Mouse (Mus musculus): ENCODE data around the gene Dlg5. TPM values are rescaled to one million over a fixed set of nuclear protein-coding genes. Genes with fewer than 3 reads are reported as not detected.
A peak's percentile ranks its signal among the peaks of the same experiment; 100 is the strongest.

Dlg5 gene
- polyA plus RNA-seq, 1 experiment from 2014 or later, result 21.9 TPM

- Histone ChIP-seq H3K36me3 (no peaks in the 10 kb centered on the region), H3K9me3 (no peaks in the 10 kb centered on the region), H3K27ac (no peak overlapping the region), H3K9ac (no peak overlapping the region), H3K4me3 (no peak overlapping the region), H3K27me3 (replicated peaks) (no peaks in the 10 kb centered on the region), H3K4me2 (replicated peaks) (no peak overlapping the region; the same call in 1 of the 2 replicates), H3K4me1 (peaks cover 47% of the 10 kb centered on the region)
- ATAC-seq (ENCODE audit: low FRiP score, low read depth), result 0 out of 2 replicates have a peak, but pooled peaks have one; percentile 17
- WGBS, result 40% methylated on average over 13 of the region's 13 CpGs
These were observed 38.4 kb downstream of the Dlg5 start for GRCm38 (mm10) chr14:24207360-24207752.

DNA sequence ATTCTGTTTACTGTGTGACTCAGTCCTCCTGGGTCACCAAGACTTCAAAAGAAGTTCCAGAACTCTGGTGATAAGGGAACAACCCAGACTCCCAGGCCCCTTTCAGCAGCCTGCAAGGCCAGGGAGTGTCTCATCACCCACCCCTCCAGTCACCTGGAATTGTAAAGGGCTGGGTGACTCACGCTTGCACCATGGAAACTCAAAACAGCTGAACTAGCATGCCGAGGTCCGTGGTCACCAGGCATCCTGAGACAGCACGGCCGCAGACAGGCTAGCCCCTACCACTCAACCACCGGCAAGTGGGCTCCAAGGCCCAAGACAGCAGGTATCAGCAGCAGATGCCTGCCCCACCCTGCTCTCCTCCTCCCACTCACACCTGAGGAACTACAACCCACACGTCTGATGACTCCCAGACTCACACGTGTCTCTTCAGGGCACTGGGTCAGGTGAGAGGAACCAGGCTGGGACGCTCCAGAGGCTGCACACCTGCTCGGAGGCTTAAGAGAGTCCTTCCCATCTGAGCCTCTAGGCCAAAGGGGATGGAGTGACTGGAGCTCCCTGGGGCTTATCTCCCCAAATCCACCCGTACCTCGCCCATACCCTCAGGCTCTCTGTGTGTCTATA, 38.9 kb downstream of the Dlg5 start:
- ATAC-seq (ENCODE audit: low FRiP score, low read depth), result peak; percentile 18; the same call in 1 of the 2 replicates
- Histone ChIP-seq H3K27me3 (replicated peaks) (no peaks in the 10 kb centered on the region), H3K9ac (no peak overlapping the region), H3K4me3 (no peak overlapping the region), H3K4me2 (replicated peaks) (no peak overlapping the region; the same call in 1 of the 2 replicates), H3K27ac (no peak overlapping the region), H3K36me3 (no peaks in the 10 kb centered on the region), H3K4me1 (peaks cover 42% of the 10 kb centered on the region), H3K9me3 (no peaks in the 10 kb centered on the region)
- WGBS, result 63% methylated on average over 12 of the region's 12 CpGs

GRCm38 (mm10) chr14:24206314-24206713, 39.4 kb downstream of the Dlg5 start:
- Histone ChIP-seq H3K4me1 (peaks cover 41% of the 10 kb centered on the region), H3K27ac (no peak overlapping the region)
- 30% methylated on average over 7 of the region's 9 CpGs for WGBS

GRCm38 (mm10) chr14:24205281-24205871, 40.3 kb downstream of the Dlg5 start:
- no peak for ATAC-seq (ENCODE audit: low FRiP score, low read depth)
- no peak overlapping the region for H3K4me3 ChIP-seq
- H3K9ac ChIP-seq, result 0 out of 2 replicates have a peak overlapping the region, but pooled peaks have one; percentile 13
- H3K9me3 ChIP-seq, result no peaks in the 10 kb centered on the region
- WGBS, result 22% methylated on average over 6 of the region's 6 CpGs
- H3K36me3 ChIP-seq, result peaks cover 1% of the 10 kb centered on the region; the same call in 1 of the 2 replicates
- peaks cover 38% of the 10 kb centered on the region for H3K4me1 ChIP-seq
- H3K27me3 ChIP-seq (replicated peaks), result no peaks in the 10 kb centered on the region
- peak overlapping the region; percentile 15; the same call in 1 of the 2 replicates for H3K27ac ChIP-seq
- H3K4me2 ChIP-seq (replicated peaks), result peak overlapping the region; percentile 22; the same call in 1 of the 2 replicates

More at GRCm38 (mm10) chr14:24206314-24206713, 39.4 kb downstream of the Dlg5 start:
- Histone ChIP-seq H3K4me3 (no peak overlapping the region), H3K27me3 (replicated peaks) (no peaks in the 10 kb centered on the region), H3K9me3 (no peaks in the 10 kb centered on the region), H3K36me3 (no peaks in the 10 kb centered on the region), H3K4me2 (replicated peaks) (0 out of 2 replicates have a peak overlapping the region, but pooled peaks have one; percentile 22), H3K9ac (no peak overlapping the region)
- no peak for ATAC-seq (ENCODE audit: low FRiP score, low read depth)

- no peak overlapping the region for H3K4me3 ChIP-seq
- H3K36me3 ChIP-seq, result peaks cover 7% of the 10 kb centered on the region
- 94% methylated on average over 8 of the region's 8 CpGs for WGBS
- H3K4me2 ChIP-seq (replicated peaks), result no peak overlapping the region
- no peaks in the 10 kb centered on the region for H3K27me3 ChIP-seq (replicated peaks)
- H3K27ac ChIP-seq, result no peak overlapping the region
- peaks cover 38% of the 10 kb centered on the region for H3K4me1 ChIP-seq
- no peaks in the 10 kb centered on the region for H3K9me3 ChIP-seq
- no peak overlapping the region for H3K9ac ChIP-seq
- no peak for ATAC-seq (ENCODE audit: low FRiP score, low read depth)
These were observed 42.5 kb downstream of the Dlg5 start for GRCm38 (mm10) chr14:24203210-24203609.

- peaks cover 18% of the 10 kb centered on the region for H3K4me1 ChIP-seq
- H3K36me3 ChIP-seq, result peaks cover 13% of the 10 kb centered on the region
- no peak for ATAC-seq (ENCODE audit: low FRiP score, low read depth)
- WGBS, result 100% methylated on average over 2 of the region's 2 CpGs
- H3K27ac ChIP-seq, result no peak overlapping the region
- no peak overlapping the region for H3K9ac ChIP-seq
- H3K4me3 ChIP-seq, result no peak overlapping the region
- no peaks in the 10 kb centered on the region for H3K9me3 ChIP-seq
- no peak overlapping the region for H3K4me2 ChIP-seq (replicated peaks)
- no peaks in the 10 kb centered on the region for H3K27me3 ChIP-seq (replicated peaks)
These were observed 44.9 kb downstream of the Dlg5 start for GRCm38 (mm10) chr14:24200771-24201170.

GRCm38 (mm10) chr14:24199732-24200131, 46.0 kb downstream of the Dlg5 start:
- H3K27me3 ChIP-seq (replicated peaks), result no peaks in the 10 kb centered on the region
- H3K9me3 ChIP-seq, result no peaks in the 10 kb centered on the region
- H3K36me3 ChIP-seq, result peaks cover 13% of the 10 kb centered on the region
- no peak for ATAC-seq (ENCODE audit: low FRiP score, low read depth)
- no peak overlapping the region for H3K4me3 ChIP-seq
- H3K4me2 ChIP-seq (replicated peaks), result no peak overlapping the region
- H3K9ac ChIP-seq, result no peak overlapping the region
- H3K4me1 ChIP-seq, result peaks cover 8% of the 10 kb centered on the region; the same call in 1 of the 2 replicates
- 91% methylated on average over 6 of the region's 6 CpGs for WGBS
- no peak overlapping the region for H3K27ac ChIP-seq

GRCm38 (mm10) chr14:24197865-24198264, 47.9 kb downstream of the Dlg5 start:
- H3K36me3 ChIP-seq, result peaks cover 13% of the 10 kb centered on the region
- no peak overlapping the region for H3K9ac ChIP-seq
- H3K4me3 ChIP-seq, result no peak overlapping the region
- no peaks in the 10 kb centered on the region for H3K9me3 ChIP-seq
- H3K4me1 ChIP-seq, result no peaks in the 10 kb centered on the region
- H3K27ac ChIP-seq, result no peak overlapping the region
- ATAC-seq (ENCODE audit: low FRiP score, low read depth), result no peak
- no peak overlapping the region for H3K4me2 ChIP-seq (replicated peaks)
- no peaks in the 10 kb centered on the region for H3K27me3 ChIP-seq (replicated peaks)
- WGBS, result 81% methylated on average over 5 of the region's 5 CpGs

DNA sequence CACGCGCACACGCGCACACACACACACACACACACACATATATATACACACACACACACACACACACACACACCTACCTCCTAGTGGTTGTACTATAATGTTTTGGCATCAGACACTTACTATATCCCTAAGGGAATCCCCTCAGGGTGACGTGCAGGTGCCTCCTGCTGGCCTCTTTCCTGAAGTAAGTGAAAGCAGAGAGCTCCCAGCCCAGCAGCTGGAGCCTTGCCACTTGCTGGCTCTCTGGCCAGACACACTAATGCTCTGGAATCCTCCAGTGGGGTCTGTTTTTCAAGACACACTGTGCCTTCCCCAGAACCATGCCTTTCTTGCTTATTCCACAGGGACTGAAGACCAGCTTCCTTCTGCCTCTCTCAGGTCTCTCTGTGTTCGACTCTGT, 48.8 kb downstream of the Dlg5 start:
- Histone ChIP-seq H3K4me2 (replicated peaks) (no peak overlapping the region), H3K36me3 (peaks cover 13% of the 10 kb centered on the region), H3K27me3 (replicated peaks) (no peaks in the 10 kb centered on the region), H3K4me3 (no peak overlapping the region), H3K4me1 (no peaks in the 10 kb centered on the region), H3K9ac (no peak overlapping the region), H3K27ac (no peak overlapping the region), H3K9me3 (no peaks in the 10 kb centered on the region)
- ATAC-seq (ENCODE audit: low FRiP score, low read depth), result no peak
- WGBS, result 90% methylated on average over 6 of the region's 6 CpGs

DNA sequence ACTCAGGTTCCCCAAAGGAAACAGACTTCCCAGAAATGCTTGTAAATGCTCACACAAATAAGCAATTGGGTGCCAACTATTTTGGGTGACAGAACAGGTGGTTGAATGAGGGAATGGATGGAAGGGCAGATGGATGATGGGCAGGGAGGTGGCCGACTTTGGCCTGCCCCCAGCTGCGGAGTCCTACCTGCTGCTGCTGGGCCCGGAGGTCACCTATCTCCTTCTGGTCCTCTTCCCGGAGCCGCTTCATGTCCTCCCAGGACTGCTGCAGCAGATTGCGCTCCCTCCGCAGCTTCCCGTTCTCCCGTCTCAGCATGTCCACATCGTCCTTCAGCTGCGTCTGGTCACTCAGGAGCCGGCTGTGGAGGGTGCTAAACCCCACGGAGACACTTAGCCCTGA, 55.6 kb downstream of the Dlg5 start:
- no peaks in the 10 kb centered on the region for H3K27me3 ChIP-seq (replicated peaks)
- no peaks in the 10 kb centered on the region for H3K9me3 ChIP-seq
- H3K36me3 ChIP-seq, result peaks cover 17% of the 10 kb centered on the region
- no peak for ATAC-seq (ENCODE audit: low FRiP score, low read depth)
- no peak overlapping the region for H3K27ac ChIP-seq
- H3K4me2 ChIP-seq (replicated peaks), result no peak overlapping the region
- WGBS, result 95% methylated on average over 13 of the region's 13 CpGs
- H3K4me3 ChIP-seq, result no peak overlapping the region
- peaks cover 3% of the 10 kb centered on the region; the same call in 1 of the 2 replicates for H3K4me1 ChIP-seq
- H3K9ac ChIP-seq, result no peak overlapping the region

DNA sequence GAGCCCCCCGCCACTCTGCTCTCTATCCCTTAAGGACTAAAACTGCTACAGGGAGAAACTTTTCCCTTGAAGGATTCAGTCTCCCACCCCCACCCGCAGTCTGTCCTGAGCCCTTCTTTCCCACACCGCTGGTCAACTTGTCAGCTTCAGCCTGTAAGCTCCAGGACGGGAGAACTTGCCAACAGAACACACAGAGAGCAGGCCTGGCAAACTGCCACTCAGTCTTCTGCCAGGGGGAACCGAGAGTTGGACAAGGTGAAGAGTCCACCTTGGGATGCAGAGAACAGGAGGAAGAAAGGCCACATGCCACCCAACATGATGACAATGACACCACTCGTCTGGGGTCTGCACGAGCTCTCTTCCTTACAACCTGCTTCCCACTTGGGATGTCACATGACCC, 56.1 kb downstream of the Dlg5 start:
- Histone ChIP-seq H3K4me1 (peaks cover 3% of the 10 kb centered on the region; the same call in 1 of the 2 replicates), H3K27ac (no peak overlapping the region), H3K27me3 (replicated peaks) (no peaks in the 10 kb centered on the region), H3K4me3 (no peak overlapping the region), H3K9ac (no peak overlapping the region), H3K4me2 (replicated peaks) (no peak overlapping the region), H3K9me3 (no peaks in the 10 kb centered on the region), H3K36me3 (peaks cover 17% of the 10 kb centered on the region)
- no peak for ATAC-seq (ENCODE audit: low FRiP score, low read depth)
- 85% methylated on average over 7 of the region's 7 CpGs for WGBS

GRCm38 (mm10) chr14:24185514-24185913, 60.2 kb downstream of the Dlg5 start:
- Histone ChIP-seq H3K9me3 (no peaks in the 10 kb centered on the region), H3K4me3 (no peak overlapping the region), H3K36me3 (peaks cover 9% of the 10 kb centered on the region), H3K4me1 (peaks cover 3% of the 10 kb centered on the region; the same call in 1 of the 2 replicates), H3K27me3 (replicated peaks) (no peaks in the 10 kb centered on the region), H3K4me2 (replicated peaks) (no peak overlapping the region), H3K9ac (0 out of 2 replicates have a peak overlapping the region, but pooled peaks have one; percentile 13), H3K27ac (no peak overlapping the region)
- ATAC-seq (ENCODE audit: low FRiP score, low read depth), result no peak
- 60% methylated on average over 4 of the region's 4 CpGs for whole genome bisulfite sequencing

All from neural tube, embryonic 12.5 days (tissue).